Mouse (Mus musculus): ENCODE measurements around the gene Zc3h8. TPM values are rescaled to one million over a fixed set of nuclear protein-coding genes. Genes with fewer than 3 reads are reported as not detected.

The Zc3h8 gene
- total RNA-seq, 2 experiments from 2014 or later, result not detected

DNA sequence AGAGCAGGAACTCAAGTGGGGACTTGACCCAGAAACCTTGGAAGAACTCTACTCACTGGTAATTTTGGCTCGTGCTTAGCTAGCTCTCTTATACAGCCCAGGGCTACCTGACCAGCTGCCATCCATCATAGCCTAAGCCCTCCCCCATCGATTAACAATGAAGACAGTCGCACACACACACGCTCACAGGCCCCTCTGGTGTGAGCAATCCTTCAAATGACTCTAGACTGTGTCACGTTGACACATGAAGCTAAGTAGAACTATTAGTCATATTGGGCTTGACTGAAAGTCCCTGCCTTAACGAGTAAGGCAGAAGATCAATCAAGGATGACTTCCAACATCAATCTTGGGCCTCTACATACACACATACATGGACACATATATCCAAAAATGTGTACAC lies 41.0 kb downstream of the Zc3h8 start:
- no peak for ATAC-seq (replicated peaks; ENCODE audit: low FRiP score, poor library complexity, severe bottlenecking)

DNA sequence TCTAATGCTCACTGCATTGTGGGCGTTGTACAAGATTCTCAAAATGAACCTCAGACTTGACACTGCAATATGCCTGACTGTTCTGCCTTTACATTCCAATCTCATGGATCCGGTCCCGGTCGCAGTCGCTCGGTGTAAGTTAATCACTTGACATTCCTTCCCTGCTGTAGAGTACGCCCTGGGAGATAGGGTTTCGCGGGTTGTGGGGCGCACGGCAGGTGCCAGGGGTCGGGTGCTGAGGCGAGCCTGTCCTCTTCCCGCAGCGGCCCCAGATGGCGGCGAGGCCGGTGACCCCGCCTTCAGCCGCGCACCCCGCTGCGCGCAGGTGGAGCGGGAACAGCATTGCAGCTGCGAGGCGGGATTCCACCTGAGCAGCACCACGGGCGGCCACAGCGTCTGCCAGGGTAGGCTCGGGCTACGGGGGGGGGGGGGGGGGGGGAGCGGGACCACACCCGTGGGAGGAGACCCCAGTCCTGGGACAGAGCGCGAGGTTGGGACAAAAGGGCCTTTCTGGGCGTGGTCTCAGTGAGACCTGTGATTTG lies 51.6 kb downstream of the Zc3h8 start:
- ATAC-seq (replicated peaks; ENCODE audit: low FRiP score, poor library complexity, severe bottlenecking), result no peak

DNA sequence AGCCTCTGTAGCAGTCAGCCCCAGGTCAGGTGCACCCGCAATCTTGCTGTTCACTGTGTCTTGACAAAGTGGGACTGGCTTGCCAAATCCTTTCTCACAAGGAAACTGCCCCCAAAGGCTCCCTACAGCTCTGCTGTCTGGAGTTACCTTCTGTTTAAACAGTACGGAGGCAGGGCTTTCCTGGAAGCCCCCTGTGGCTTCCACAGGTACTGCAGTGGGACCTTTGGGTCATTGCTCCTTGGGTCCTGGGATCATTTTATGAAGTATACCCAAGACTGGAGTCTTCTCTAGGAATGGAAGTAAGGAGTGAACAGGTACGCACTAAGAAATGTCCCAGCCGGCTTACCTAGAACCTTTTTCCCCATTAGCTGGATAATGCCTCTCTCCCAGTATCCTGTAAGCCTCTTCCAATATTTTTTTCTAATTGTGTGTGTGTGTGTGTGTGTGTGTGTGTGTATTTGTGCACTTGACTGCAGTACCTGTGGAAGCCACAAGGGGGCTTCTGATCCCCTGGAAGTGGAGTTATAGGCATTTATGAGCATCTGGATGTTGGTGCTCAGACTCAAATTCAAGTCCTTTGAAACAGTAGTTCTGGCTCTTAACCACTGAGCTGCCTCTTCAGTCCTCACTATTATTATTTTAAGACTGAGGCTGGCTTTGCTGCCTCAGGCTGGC lies 53.1 kb downstream of the Zc3h8 start:
- ATAC-seq (replicated peaks; ENCODE audit: low FRiP score, poor library complexity, severe bottlenecking), result no peak

DNA sequence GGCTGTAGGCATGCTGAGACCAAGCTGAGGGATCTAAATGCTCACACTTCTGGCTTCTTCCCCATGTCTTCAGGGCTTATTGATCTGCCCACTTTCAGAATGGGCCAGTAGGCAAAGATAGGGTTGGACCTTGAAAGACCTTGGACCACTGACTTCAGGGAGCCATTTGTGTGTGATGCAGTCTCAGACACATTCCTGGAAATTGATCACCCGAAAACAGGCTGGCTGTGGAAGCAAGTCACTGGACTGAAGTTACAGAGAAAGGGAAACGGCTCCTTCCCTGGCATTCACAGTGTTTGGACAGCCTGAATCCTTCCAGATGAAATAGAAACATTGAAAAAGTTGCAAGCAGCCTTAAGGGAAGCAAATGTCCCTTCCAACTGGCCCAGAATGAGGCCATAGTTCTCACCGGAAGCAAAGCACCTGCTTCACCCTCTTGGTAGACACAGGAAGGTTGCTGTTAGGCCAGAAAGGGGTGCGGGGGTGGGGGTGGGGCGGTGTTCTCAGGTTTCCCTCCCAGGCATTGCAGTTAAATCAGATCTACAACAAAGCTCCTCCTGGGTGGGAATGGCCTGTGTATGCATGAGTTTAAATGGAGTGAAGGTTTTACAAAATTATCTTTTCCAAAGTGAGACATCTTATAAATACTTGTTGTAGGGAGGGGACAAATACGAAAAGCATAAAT lies 55.9 kb downstream of the Zc3h8 start:
- no peak for ATAC-seq (replicated peaks; ENCODE audit: low FRiP score, poor library complexity, severe bottlenecking)

DNA sequence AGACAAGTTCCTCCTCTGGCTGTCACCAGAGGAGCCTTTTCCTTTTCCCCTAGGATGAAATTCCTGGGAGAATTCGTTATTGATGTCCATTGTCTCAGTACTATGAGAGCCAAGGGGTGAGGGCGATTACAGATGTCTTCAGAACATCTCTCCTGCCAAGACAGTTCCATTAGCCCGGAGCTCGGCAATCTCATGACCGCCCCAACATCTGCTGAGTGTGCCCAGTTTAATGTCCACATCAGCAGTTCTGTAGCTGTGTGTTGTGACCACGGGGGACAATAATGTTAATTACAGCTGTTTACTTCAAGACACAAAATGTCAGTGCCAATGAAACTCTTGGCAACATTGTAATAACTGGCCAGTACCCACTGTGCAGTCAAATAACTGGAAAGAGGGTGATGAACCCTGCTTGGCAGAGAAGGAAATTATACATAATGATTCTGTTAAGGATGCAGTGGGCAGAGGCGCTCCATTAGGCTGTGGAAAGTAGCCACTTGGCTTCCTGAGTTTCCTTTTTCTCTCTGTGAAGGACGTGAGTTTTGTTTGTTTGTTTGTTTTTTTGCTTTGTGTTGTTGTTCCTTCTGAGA lies 58.6 kb downstream of the Zc3h8 start:
- ATAC-seq (replicated peaks; ENCODE audit: low FRiP score, poor library complexity, severe bottlenecking), result no peak

DNA sequence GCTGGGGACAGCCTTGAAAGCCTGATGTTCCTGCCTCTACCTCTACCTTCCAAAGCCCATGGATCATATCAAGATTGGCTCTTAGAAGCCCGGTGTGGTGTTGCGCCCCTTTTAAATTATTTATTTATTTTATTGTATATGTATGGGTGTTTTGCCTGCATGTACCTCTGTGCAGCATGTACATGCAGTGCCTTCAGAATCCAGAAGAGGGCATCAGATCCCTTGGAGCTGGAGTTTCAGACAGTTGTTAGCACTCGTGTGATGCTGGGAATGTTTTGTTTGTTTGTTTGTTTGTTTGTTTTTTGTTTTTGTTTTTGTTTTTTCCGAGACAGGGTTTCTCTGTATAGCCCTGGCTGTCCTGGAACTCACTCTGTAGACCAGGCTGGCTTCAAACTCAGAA lies 62.6 kb downstream of the Zc3h8 start:
- ATAC-seq (replicated peaks; ENCODE audit: low FRiP score, poor library complexity, severe bottlenecking), result no peak

Other genes starting within 250 kb of the Zc3h8 start
- gene Mertk, start 245.1 kb downstream of the Zc3h8 start, total RNA-seq (2015; ENCODE audit: low replicate concordance), result 1.7 and 6.1 TPM in 2 replicates
- gene Mertk, start 245.1 kb downstream of the Zc3h8 start, total RNA-seq (2017; ENCODE audit: low replicate concordance), result 3.2 and 6.4 TPM in 2 replicates
- 3.6 and 9.6 TPM in 2 replicates for gene Tmem87b, start 126.0 kb downstream of the Zc3h8 start, total RNA-seq (2015; ENCODE audit: low replicate concordance)
- 4.9 and 17.8 TPM in 2 replicates for gene Tmem87b, start 126.0 kb downstream of the Zc3h8 start, total RNA-seq (2017; ENCODE audit: low replicate concordance)
- not detected in 2 replicates for gene Fbln7, start 81.1 kb downstream of the Zc3h8 start, total RNA-seq (2015; ENCODE audit: low replicate concordance)
- not detected in 2 replicates for gene Fbln7, start 81.1 kb downstream of the Zc3h8 start, total RNA-seq (2017; ENCODE audit: low replicate concordance)
- 3.8 and 7.9 TPM in 2 replicates for gene Zc3h6, start 23.3 kb upstream of the Zc3h8 start, total RNA-seq (2015; ENCODE audit: low replicate concordance)
- 3.2 and 4.9 TPM in 2 replicates for gene Zc3h6, start 23.3 kb upstream of the Zc3h8 start, total RNA-seq (2017; ENCODE audit: low replicate concordance)
- gene Gm10762, start 23.6 kb upstream of the Zc3h8 start, total RNA-seq (2015; ENCODE audit: low replicate concordance), result 2.5 TPM in 1 of 2 replicates, not detected in the other
- gene Gm10762, start 23.6 kb upstream of the Zc3h8 start, total RNA-seq (2017; ENCODE audit: low replicate concordance), result 0.51 and 4.5 TPM in 2 replicates
- gene Vinac1, start 104.1 kb upstream of the Zc3h8 start, total RNA-seq (2015; ENCODE audit: low replicate concordance), result not detected in 2 replicates
- not detected in 2 replicates for gene Vinac1, start 104.1 kb upstream of the Zc3h8 start, total RNA-seq (2017; ENCODE audit: low replicate concordance)
- gene Ttl, start 121.9 kb upstream of the Zc3h8 start, total RNA-seq (2015; ENCODE audit: low replicate concordance), result not detected in 2 replicates
- 0.77 and 2.1 TPM in 2 replicates for gene Ttl, start 121.9 kb upstream of the Zc3h8 start, total RNA-seq (2017; ENCODE audit: low replicate concordance)
- 2.1 and 2.5 TPM in 2 replicates for gene Polr1b, start 156.9 kb upstream of the Zc3h8 start, total RNA-seq (2015; ENCODE audit: low replicate concordance)
- gene Polr1b, start 156.9 kb upstream of the Zc3h8 start, total RNA-seq (2017; ENCODE audit: low replicate concordance), result 2.8 and 5.7 TPM in 2 replicates
- 11.3 and 15.9 TPM in 2 replicates for gene Chchd5, start 185.6 kb upstream of the Zc3h8 start, total RNA-seq (2015; ENCODE audit: low replicate concordance)
- 7.0 and 8.7 TPM in 2 replicates for gene Chchd5, start 185.6 kb upstream of the Zc3h8 start, total RNA-seq (2017; ENCODE audit: low replicate concordance)

Measured in erythroid progenitor cell, adult 5-6 weeks (primary cell).